Mouse (Mus musculus): ENCODE measurements at regions not wholly inside any gene's neighbourhood (a gene's known extent, or its start where the extent isn't known, plus 50 kb on each side); places are given as distances from the start of the nearest gene placed in this dataset.
A peak's percentile ranks its signal among the peaks of the same experiment; 100 is the strongest.

- peak; percentile 57 to 63 for DNase-seq
Observed at GRCm38 (mm10) chr11:55974224-55974875, 66.5 kb downstream of the Nmur2 start.

GRCm38 (mm10) chr11:55966580-55966979 lies 74.2 kb downstream of the Nmur2 start:
- DNase-seq, result no peak

GRCm38 (mm10) chr11:55958372-55958771 lies 82.4 kb downstream of the Nmur2 start:
- peak; percentile 29 to 31 for DNase-seq

GRCm38 (mm10) chr11:55957355-55957754 lies 83.5 kb downstream of the Nmur2 start:
- DNase-seq, result no peak

DNA sequence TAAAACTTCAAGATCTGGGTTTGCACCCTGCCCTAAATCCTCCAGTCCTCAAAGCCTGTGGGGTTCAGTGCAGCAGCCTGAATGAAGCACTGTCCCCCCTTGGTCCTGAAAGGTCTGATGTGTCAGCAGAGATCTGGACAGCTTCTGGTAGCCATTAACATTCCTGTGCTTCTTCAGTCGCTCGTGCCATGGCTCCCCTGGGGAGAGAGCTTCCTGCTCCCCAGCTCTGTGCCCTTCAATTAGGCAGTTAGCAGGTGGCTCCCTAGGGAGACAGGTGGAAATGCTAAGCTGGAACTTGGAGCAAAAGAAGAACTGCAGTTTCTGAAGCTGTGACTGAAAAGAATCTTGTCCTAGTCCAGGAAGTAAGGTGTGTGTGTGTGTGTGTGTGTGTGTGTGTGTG lies 87.1 kb downstream of the Nmur2 start:
- no peak for DNase-seq

GRCm38 (mm10) chr11:55949596-55949995 lies 91.2 kb downstream of the Nmur2 start:
- no peak for DNase-seq

DNA sequence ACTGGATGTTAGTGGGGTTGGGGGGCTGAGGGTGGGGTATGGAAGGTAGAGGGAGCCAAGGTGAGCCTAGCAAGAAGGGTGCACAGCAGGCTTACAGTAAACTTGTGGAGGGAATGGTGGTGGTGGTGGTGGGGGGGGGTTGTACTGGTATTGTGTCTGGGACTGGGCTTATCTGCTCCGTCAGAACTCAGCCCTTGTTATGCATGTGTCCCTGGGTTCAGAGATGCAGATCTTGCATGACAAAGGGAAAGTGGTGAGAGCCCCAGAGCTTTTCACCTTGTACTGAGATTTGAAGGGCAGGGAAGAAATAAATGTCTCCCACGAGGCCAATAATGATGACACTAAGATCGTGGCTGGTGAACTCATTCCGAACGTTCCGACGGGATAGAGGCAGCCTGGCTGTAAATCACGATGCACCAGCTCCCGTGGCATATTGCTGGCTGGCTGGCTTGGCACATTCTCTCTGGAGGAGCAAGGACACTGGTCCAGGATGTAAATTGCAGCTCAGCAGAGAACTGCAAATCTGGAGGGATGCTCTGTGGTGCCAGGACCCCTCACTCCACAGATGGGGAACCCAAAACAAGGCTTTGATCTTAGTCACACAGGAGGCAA lies 94.1 kb downstream of the Nmur2 start:
- peak in 1 of 2 experiments; percentile 4 for DNase-seq

DNA sequence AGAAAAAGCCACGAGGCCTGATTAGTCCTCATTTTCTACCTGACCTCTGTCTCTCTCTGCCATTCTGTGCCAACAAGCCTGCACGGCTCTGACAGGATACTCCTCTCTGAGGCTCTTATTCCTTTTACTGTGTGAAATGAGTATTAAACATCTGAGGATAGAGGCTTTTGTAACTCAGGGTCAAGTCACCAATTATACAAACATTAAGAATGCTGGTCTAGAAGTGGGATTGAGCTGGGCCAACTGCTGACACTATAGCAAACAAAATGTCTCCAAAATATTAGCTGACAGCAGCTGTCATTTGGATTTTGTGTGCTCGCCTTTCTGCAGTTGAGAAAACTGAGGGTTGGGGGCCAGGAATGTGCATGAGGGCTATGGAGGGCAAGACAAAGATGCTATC lies 94.8 kb downstream of the Nmur2 start:
- no peak for DNase-seq

- DNase-seq, result no peak
Observed at GRCm38 (mm10) chr11:55939983-55940382, 100.8 kb downstream of the Nmur2 start.

DNA sequence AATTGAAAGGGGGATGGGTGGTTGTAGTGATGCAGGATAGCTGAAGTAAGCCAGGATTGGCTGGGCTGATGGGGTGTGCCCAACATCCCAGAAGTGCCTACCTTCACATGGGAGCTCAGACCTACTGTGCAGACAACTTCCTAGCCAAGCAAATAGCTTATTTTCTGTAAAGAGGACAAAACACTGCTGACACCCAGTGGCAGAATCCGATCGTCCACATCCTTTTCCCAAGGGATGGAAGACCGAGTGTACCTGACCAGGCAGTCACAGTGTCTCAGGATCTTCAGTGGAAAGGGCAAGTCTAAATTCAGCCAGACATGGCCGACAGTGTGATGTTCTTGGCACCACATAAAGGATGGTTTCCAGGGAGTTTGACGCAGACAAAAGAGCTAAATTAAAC lies 114.4 kb downstream of the Nmur2 start:
- no peak for DNase-seq

GRCm38 (mm10) chr11:55919066-55919465 lies 121.7 kb downstream of the Nmur2 start:
- DNase-seq, result no peak

DNA sequence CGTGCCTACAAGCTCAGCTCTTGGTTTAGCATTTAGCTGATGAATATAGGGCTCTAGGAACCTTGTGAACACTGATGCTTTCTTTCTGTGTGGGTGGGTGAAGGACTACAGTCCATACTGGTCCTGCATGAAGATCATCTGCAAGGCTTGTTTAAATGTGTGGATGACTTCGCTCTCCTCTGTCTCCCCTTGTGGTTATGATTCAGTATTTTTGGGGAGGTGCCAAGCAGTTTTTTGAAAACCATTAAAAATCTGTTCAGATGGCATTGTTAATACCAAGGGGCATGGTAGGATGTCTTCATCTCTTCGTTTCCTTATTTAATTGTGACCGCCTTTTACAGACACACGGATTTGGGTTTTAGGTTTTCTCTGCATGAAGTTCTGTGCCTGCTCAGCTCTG lies 122.4 kb downstream of the Nmur2 start:
- DNase-seq, result no peak

DNA sequence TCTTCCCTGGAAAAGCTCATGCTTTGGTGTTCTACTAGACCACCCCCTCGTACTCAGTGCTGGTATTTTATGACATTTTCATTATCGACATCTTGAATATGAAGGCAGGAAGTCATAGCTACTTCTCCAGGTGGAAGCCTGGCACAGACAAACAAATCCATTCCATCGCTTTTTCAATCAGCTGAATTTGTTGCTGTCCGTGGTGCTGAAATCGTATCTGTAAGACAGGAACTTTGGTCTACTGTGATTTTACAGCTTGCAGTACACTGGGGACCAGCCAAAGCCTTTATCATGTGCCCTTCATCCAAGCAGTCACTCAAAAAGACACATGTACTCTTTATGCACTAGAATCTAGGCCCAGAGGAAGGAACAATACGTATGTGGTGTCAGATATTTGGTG lies 143.3 kb downstream of the Nmur2 start:
- no peak for DNase-seq

- no peak for DNase-seq
Observed at GRCm38 (mm10) chr11:55890161-55890560, 150.6 kb downstream of the Nmur2 start.

- no peak for DNase-seq
Observed at GRCm38 (mm10) chr11:55878631-55879030, 162.2 kb downstream of the Nmur2 start.

- DNase-seq, result no peak
Observed at GRCm38 (mm10) chr11:55867141-55867540, 173.7 kb downstream of the Nmur2 start.

GRCm38 (mm10) chr11:55859230-55859629 lies 181.6 kb downstream of the Nmur2 start:
- DNase-seq, result no peak

DNA sequence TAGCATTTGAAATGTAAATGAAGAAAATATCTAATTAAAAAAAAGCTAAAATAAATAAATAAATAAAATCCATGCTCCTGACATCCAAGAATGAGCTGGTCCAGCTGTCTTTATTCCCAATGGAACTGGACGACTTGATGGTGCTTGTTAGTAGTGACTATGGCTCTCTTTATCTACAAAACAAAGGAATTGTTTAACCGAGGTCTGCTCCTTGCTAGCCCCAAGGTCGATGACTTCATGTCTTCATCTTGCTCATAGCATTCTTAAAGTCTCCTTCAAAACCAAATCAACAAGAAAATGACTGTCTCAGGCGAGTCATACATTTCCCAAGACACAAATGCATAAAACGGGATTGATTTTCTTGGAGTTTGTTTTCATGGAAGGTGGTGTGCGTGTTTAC lies 212.5 kb upstream of the Glra1 start:
- no peak for DNase-seq

DNA sequence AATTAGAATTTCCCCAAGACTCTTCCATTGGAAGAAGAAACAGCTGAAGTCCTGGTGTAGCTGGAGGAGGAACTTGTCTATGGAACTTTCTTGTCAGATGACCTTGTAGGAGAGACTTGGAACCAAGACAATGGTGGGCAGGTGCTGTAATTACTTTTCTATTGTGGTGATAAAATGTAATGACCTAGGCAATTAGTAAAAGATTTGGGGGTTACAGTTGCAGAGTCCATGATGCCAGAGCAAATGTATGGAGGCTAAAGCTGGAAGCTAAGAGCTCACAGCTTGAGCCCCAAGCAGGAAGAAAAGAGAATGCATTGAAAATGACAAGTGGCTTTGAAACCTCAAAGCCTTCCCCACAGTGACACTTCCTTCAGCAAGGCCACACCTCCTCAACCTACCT lies 208.6 kb upstream of the Glra1 start:
- DNase-seq, result no peak

DNA sequence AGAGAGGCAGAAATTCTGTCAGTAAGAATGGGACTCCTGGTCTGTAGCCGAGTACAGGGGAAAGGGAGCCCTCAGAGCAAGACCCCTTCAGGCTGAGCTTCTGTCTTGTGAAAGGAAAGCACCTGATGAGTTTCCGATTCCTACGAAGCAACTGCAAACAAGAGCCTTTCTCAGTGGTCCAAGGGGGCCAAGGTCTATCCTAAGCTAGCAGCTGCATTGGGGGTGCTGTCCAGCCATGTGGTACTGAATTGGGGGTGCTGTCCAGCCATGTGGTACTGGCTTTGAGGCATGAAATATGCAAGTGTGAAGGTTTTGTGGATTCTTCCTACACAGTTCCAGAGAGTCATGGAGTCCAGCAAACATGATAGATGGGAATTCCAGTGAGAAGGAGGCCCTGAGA lies 202.7 kb upstream of the Glra1 start:
- DNase-seq, result no peak

- peak in 1 of 2 experiments; percentile 8 for DNase-seq
Observed at GRCm38 (mm10) chr11:55791195-55791865, 183.3 kb upstream of the Glra1 start.

DNA sequence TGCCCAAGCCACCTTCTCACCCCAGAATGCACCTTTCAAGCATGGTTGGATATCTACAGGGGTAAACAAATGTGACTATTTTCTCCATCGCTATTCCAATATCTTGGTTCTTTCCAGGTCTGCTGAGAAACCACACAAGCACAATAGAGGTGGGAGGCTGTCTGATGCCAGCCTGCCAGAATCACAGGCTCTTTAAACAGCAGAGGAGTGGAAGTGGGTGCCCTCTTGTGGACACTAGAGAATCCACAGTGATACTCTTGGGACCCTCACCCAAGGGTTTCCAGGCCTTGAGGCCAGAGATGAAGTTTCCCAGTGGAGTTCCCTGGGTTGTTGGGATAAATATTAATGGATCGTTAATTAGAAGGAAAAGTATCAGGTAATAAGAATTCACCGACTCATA lies 181.6 kb upstream of the Glra1 start:
- no peak for DNase-seq

- no peak for DNase-seq
Observed at GRCm38 (mm10) chr11:55781044-55781443, 173.0 kb upstream of the Glra1 start.

- no peak for DNase-seq
Observed at GRCm38 (mm10) chr11:55780011-55780410, 172.0 kb upstream of the Glra1 start.

Measured in layer of hippocampus, postnatal 36 days (tissue).